Mouse (Mus musculus): ENCODE results near the gene Prkd3. TPM values are rescaled to one million over a fixed set of nuclear protein-coding genes. Genes with fewer than 3 reads are reported as not detected.

The Prkd3 gene
- polyA plus RNA-seq, 1 experiment, result 12.8 TPM

- H3K27me3 ChIP-seq (ENCODE audit: control insufficient read depth, insufficient read depth, insufficient read length), result no peaks in the 10 kb centered on the region
- H3ac ChIP-seq (ENCODE audit: control insufficient read depth, insufficient read length, low read depth), result peak overlapping the region; percentile 52
- H3K79me3 ChIP-seq (ENCODE audit: low read depth), result peaks cover 22% of the 10 kb centered on the region
- peak overlapping the region; percentile 55 for H3K4me3 ChIP-seq (ENCODE audit: insufficient read depth, poor library complexity, severe bottlenecking)
- H3K79me2 ChIP-seq (ENCODE audit: control insufficient read depth, insufficient read depth), result peaks cover 42% of the 10 kb centered on the region
- H3K36me3 ChIP-seq (ENCODE audit: control insufficient read depth, insufficient read depth), result no peaks in the 10 kb centered on the region
- TF ChIP-seq MAX (IDR thresholded peaks at IDR 0.05), result no peak
- no peak for TF ChIP-seq USF1 (IDR thresholded peaks at IDR 0.05; ENCODE audit: low read depth)
- TF ChIP-seq CTCF (IDR thresholded peaks at IDR 0.05; ENCODE audit: control insufficient read depth, insufficient read depth, insufficient read length), result no peak
- no peak for TF ChIP-seq MYOG (IDR thresholded peaks at IDR 0.05; ENCODE audit: control insufficient read depth, extremely low read depth, insufficient read length)
- TF ChIP-seq MYOD1 (IDR thresholded peaks at IDR 0.05; ENCODE audit: control insufficient read depth, insufficient read length, low read depth), result no peak
- no peak for TF ChIP-seq FOSL1 (IDR thresholded peaks at IDR 0.05; ENCODE audit: insufficient read depth, low read length, poor library complexity, severe bottlenecking)
These were observed 344 bp upstream of the Prkd3 start for GRCm38 (mm10) chr17:79020984-79021335.

GRCm38 (mm10) chr17:79019726-79020207 lies 849 bp downstream of the Prkd3 start:
- H3ac ChIP-seq (ENCODE audit: control insufficient read depth, insufficient read length, low read depth), result peak overlapping the region; percentile 99
- H3K27me3 ChIP-seq (ENCODE audit: control insufficient read depth, insufficient read depth, insufficient read length), result no peaks in the 10 kb centered on the region
- peak overlapping the region; percentile 55 for H3K4me3 ChIP-seq (ENCODE audit: insufficient read depth, poor library complexity, severe bottlenecking)
- peaks cover 53% of the 10 kb centered on the region for H3K79me2 ChIP-seq (ENCODE audit: control insufficient read depth, insufficient read depth)
- TF ChIP-seq CEBPB (IDR thresholded peaks at IDR 0.05; ENCODE audit: low read depth), result no peak
- no peak for TF ChIP-seq CTCF (IDR thresholded peaks at IDR 0.05; ENCODE audit: control insufficient read depth, insufficient read depth, insufficient read length)
- no peak for TF ChIP-seq MYOG (IDR thresholded peaks at IDR 0.05; ENCODE audit: control insufficient read depth, extremely low read depth, insufficient read length)
- TF ChIP-seq FOSL1 (IDR thresholded peaks at IDR 0.05; ENCODE audit: insufficient read depth, low read length, poor library complexity, severe bottlenecking), result no peak
- TF ChIP-seq MAX (IDR thresholded peaks at IDR 0.05), result no peak
- no peak for TF ChIP-seq MYOD1 (IDR thresholded peaks at IDR 0.05; ENCODE audit: control insufficient read depth, insufficient read length, low read depth)
- no peak for TF ChIP-seq USF1 (IDR thresholded peaks at IDR 0.05; ENCODE audit: low read depth)
- peaks cover 31% of the 10 kb centered on the region for H3K79me3 ChIP-seq (ENCODE audit: low read depth)
- no peaks in the 10 kb centered on the region for H3K36me3 ChIP-seq (ENCODE audit: control insufficient read depth, insufficient read depth)

GRCm38 (mm10) chr17:79018422-79018821 lies 2.2 kb downstream of the Prkd3 start:
- H3K79me2 ChIP-seq (ENCODE audit: control insufficient read depth, insufficient read depth), result peaks cover 65% of the 10 kb centered on the region
- TF ChIP-seq CEBPB (IDR thresholded peaks at IDR 0.05; ENCODE audit: low read depth) (no peak), MYOD1 (IDR thresholded peaks at IDR 0.05; ENCODE audit: control insufficient read depth, insufficient read length, low read depth) (no peak), CTCF (IDR thresholded peaks at IDR 0.05; ENCODE audit: control insufficient read depth, insufficient read depth, insufficient read length) (no peak), FOSL1 (IDR thresholded peaks at IDR 0.05; ENCODE audit: insufficient read depth, low read length, poor library complexity, severe bottlenecking) (no peak), MAX (IDR thresholded peaks at IDR 0.05) (no peak), USF1 (IDR thresholded peaks at IDR 0.05; ENCODE audit: low read depth) (no peak), MYOG (IDR thresholded peaks at IDR 0.05; ENCODE audit: control insufficient read depth, extremely low read depth, insufficient read length) (no peak)
- no peak overlapping the region for H3K4me3 ChIP-seq (ENCODE audit: insufficient read depth, poor library complexity, severe bottlenecking)
- H3ac ChIP-seq (ENCODE audit: control insufficient read depth, insufficient read length, low read depth), result no peak overlapping the region
- no peaks in the 10 kb centered on the region for H3K36me3 ChIP-seq (ENCODE audit: control insufficient read depth, insufficient read depth)
- no peaks in the 10 kb centered on the region for H3K27me3 ChIP-seq (ENCODE audit: control insufficient read depth, insufficient read depth, insufficient read length)
- peaks cover 34% of the 10 kb centered on the region for H3K79me3 ChIP-seq (ENCODE audit: low read depth)

- Histone ChIP-seq H3K36me3 (ENCODE audit: control insufficient read depth, insufficient read depth) (peaks cover 19% of the 10 kb centered on the region), H3K79me2 (ENCODE audit: control insufficient read depth, insufficient read depth) (peaks cover 76% of the 10 kb centered on the region), H3K27me3 (ENCODE audit: control insufficient read depth, insufficient read depth, insufficient read length) (no peaks in the 10 kb centered on the region), H3K79me3 (ENCODE audit: low read depth) (peaks cover 40% of the 10 kb centered on the region), H3K4me3 (ENCODE audit: insufficient read depth, poor library complexity, severe bottlenecking) (no peak overlapping the region), H3ac (ENCODE audit: control insufficient read depth, insufficient read length, low read depth) (no peak overlapping the region)
- TF ChIP-seq MYOD1 (IDR thresholded peaks at IDR 0.05; ENCODE audit: control insufficient read depth, insufficient read length, low read depth) (no peak), MAX (IDR thresholded peaks at IDR 0.05) (no peak), USF1 (IDR thresholded peaks at IDR 0.05; ENCODE audit: low read depth) (no peak), MYOG (IDR thresholded peaks at IDR 0.05; ENCODE audit: control insufficient read depth, extremely low read depth, insufficient read length) (no peak), CEBPB (IDR thresholded peaks at IDR 0.05; ENCODE audit: low read depth) (no peak), FOSL1 (IDR thresholded peaks at IDR 0.05; ENCODE audit: insufficient read depth, low read length, poor library complexity, severe bottlenecking) (no peak), CTCF (IDR thresholded peaks at IDR 0.05; ENCODE audit: control insufficient read depth, insufficient read depth, insufficient read length) (no peak)
These were observed 4.8 kb downstream of the Prkd3 start for GRCm38 (mm10) chr17:79015831-79016230.

- TF ChIP-seq USF1 (IDR thresholded peaks at IDR 0.05; ENCODE audit: low read depth) (no peak), CEBPB (IDR thresholded peaks at IDR 0.05; ENCODE audit: low read depth) (peak; percentile 75), MYOG (IDR thresholded peaks at IDR 0.05; ENCODE audit: control insufficient read depth, extremely low read depth, insufficient read length) (no peak)
- no peaks in the 10 kb centered on the region for H3K27me3 ChIP-seq (ENCODE audit: control insufficient read depth, insufficient read depth, insufficient read length)
- no peak overlapping the region for H3K4me3 ChIP-seq (ENCODE audit: insufficient read depth, poor library complexity, severe bottlenecking)
These were observed 5.5 kb downstream of the Prkd3 start for GRCm38 (mm10) chr17:79014911-79015685.

More at GRCm38 (mm10) chr17:79014911-79015685, 5.5 kb downstream of the Prkd3 start:
- peaks cover 79% of the 10 kb centered on the region for H3K79me2 ChIP-seq (ENCODE audit: control insufficient read depth, insufficient read depth)
- peaks cover 24% of the 10 kb centered on the region for H3K36me3 ChIP-seq (ENCODE audit: control insufficient read depth, insufficient read depth)
- H3K79me3 ChIP-seq (ENCODE audit: low read depth), result peaks cover 44% of the 10 kb centered on the region
- no peak overlapping the region for H3ac ChIP-seq (ENCODE audit: control insufficient read depth, insufficient read length, low read depth)

Measured in C2C12 (cell line).